Mouse (Mus musculus) gastrocnemius, postnatal 4 days (tissue): ENCODE measurements around the gene B4galt7. TPM values are rescaled to one million over a fixed set of nuclear protein-coding genes. Genes with fewer than 3 reads are reported as not detected.
"Not testable (repeated sequence)": the region's sequence is repeated elsewhere in the genome, so short reads cannot be mapped to it uniquely, and the experiment has no call there.

Experiments used
- DNase-seq, 2 experiments: peaks; one replicate each; pipeline ENCODE4 v3.0.0; 2021 to 2022; ENCODE audit warnings: low spot score in 2 of 2, mixed read lengths in 2 of 2
- long read RNA-seq, 2 experiments: library from polyadenylated mRNA; stranded (forward); transcript quantifications; one replicate each; pipeline ENCODE4 v2.0.0; 2021
- total RNA-seq, 2 experiments: library from RNA; stranded (reverse); gene quantifications; 2 replicates each; pipeline ENCODE4 v1.2.3; 2021

B4galt7 gene
- total RNA-seq: 10 to 100 TPM; 11.0 to 12.1 TPM
- long read RNA-seq, experiment 1, transcript B4galt7-201 (6 exons, 2,130 nt): major isoform, 19 of 25 reads
- long read RNA-seq, experiment 1, partial matches to known transcripts: 1 of 25 reads
- long read RNA-seq, experiment 1, other reads (novel, unspliced or antisense): 5 of 25 reads
- long read RNA-seq, experiment 2, transcript B4galt7-201 (6 exons, 2,130 nt): major isoform, 16 of 31 reads
- long read RNA-seq, experiment 2, partial matches to known transcripts: 2 of 31 reads
- long read RNA-seq, experiment 2, other reads (novel, unspliced or antisense): 13 of 31 reads

DNA sequence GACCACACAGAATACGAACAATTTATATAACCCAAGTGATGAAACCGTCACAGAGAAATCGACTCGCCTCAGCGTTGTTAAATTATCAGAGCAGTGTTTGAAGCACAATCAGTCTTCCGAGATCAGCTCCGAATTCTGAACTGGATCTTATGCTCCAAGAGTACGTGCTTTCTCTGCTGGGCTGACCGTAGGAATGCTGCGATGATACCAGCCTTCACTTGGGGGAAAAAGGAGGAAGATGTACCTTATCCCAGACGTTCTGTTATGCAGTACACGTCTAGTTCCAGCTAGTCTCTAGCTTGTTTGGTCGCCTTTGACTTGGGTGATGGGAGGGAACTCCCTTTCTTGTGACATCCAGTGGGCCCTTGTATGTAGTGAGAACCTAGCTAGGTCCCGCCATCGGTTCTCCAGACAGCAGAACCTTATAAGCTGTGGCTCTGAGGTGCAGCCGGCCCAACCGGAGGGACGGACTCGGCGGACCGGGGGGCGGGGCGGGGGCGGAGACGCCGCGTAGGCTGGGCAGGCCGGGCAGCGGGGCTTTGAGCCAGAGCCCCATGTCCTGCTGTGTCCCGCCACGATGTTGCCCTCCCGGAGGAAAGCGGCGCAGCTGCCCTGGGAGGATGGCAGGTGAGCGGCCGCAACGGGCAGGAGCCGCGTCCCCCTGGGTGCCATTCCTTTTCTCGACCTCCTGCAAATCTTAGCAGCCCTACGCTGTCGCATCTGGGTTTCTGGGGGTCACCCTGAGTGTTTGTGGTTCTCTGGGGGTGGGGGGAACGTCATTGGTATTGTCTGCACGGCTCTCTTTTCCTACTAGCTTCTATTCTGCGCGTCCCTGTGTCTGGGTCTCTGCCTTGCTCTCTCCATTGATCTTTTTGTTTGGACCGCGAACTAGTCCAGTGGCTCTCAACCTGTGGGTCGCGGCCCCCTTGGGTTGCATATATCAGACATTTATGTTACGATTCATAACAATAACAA is at the start of gene B4galt7:
B4galt7 (plus strand) TSS at position 331 of the 975 bp plus-strand sequence.
- peak; percentile 85 to 87 for DNase-seq

GRCm38 (mm10) chr13:55555921-55556320 is 43.8 kb upstream of the B4galt7 start:
- DNase-seq: no peak

GRCm38 (mm10) chr13:55557499-55557898 is 42.2 kb upstream of the B4galt7 start:
- no peak for DNase-seq

DNA sequence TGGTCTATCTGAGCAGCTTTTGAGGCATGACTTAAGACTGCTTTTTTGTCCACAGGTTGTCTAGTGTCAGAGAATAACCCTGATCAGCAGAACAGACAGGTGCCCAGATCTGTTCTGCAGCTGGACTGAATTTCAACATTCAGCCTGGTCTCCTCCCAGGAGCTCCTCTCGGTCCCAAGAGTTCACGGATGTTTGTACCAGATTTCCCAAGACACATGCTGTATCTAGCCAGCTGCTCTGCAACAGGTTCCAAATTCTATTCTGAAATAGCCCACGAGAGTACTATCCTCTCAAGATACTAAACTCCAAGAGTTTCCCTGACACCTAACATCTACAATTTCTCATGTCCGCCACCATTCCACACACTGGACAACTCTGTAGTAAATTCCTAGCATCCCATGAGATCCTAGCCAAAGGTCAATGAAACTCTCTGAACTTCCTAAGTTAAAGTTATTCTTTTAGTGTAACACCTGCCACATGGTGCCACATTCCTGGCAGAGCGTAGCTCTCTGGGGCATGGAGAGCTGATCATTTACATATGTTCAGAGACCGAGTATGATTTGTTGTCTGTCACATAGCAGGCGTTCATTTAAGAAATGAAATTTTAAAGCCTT is 36.3 kb upstream of the B4galt7 start:
- DNase-seq: no peak

DNA sequence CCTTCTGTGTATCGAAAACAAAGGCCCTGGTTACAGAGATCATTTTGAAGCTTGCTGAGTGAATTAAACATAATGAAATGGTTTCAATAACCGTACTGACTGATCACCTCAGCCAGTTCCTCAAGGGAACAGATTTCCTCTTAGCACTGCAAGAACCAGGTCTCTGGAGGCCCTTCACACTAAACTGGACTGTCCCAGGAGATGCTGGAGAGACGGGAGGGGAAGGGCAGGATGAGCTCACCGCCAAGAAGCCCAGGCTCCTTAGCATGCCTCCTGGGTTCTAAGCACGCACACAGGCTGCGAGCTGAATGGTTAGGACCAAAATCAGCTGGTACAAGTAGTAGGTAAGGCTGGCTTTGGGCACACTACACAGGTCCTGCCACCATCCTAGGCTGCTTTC is 32.7 kb upstream of the B4galt7 start:
- no peak for DNase-seq

DNA sequence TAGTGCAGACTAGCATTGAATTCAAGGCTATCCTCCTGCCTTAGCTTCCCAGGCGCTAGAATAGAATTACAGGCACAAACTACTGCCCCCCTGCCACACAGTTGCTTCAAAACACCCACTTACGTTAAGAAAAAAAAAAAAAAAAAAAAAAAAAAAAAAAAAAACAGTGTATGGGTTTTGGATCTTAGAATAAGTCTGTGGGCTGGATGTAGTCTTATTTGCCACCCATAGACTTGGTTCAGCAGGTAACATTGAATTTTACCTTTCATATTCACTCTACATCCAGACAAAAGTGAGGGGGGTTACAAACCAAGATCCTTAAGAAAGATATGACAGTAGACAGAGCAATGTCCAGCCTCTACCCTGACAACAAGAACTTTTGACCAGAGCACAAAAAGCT is 31.7 kb upstream of the B4galt7 start:
- DNase-seq: no peak

DNA sequence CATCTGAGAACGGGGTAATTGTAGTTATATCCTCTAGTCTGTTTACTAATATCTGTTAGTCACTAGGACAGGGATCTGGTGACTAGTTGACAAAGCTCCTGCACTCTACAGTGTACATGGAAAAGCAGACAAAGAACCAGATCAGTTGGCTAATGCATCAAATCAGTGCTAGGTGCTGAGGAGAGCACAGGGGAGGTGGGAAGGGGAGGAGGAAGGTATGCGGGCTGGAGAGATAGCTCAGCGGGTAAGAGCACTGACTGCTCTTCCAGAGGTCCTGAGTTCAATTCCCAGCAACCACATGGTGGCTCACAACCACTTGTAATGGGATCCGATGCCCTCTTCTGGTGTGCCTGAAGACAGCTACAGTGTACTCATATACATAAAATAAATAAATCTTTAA is 31.2 kb upstream of the B4galt7 start:
- not testable (repeated sequence) for DNase-seq

DNA sequence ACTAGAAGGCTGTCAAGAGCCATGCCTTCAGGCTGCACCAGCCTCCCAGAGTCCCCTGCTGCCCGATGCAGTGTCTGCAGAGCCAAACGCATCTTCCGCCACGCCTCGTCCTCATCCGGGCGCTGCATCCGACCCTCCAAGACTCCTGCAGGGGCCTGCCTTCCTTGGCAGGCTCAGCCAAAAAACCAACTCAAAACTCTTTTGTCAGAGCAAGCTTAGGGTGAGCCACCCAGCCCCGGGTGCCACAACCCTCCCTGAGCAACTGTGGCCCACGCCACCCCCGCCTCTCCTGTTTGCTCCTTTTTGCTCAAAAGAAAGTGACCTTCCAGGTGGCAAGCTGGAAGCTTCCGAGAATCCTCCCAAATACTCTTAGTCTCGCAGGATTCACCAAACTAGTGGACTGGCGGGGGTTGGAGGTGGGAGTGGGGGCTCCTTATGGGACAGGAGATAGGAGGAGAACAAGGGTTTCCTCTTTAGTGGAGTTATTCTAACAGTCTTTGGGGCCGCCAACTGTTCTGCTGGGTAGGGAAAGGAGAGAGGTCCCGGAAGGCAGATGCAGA is 29.9 kb upstream of the B4galt7 start:
- peak in 1 of 2 experiments; percentile 26 for DNase-seq

GRCm38 (mm10) chr13:55570286-55570973 is 29.3 kb upstream of the B4galt7 start:
- DNase-seq: peak; percentile 29 to 54

- peak; percentile 93 to 95 for DNase-seq
Measured at GRCm38 (mm10) chr13:55571027-55571751, 28.5 kb upstream of the B4galt7 start, which contains the start of gene Fam193b. Fam193b (minus strand) TSS chr13:55571120.

DNA sequence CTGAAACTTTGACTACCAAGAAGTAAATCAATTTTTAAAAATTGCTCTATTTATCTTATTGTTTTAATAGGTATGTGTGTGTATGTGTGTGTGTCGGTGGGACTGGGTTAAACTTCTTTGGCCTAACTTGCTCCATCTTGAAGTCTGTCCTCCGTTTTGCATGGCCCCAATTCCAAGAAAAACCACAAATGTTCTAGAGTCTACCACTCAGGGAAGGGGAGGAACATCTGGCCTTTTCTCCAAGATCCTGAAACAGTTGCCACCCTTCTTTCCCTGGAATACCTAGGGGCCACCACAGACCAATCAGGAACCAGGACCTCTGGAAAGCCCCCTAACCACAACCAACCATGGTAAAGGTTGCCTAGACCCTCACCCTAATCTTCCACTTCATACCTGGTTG is 27.7 kb upstream of the B4galt7 start:
- no peak for DNase-seq

DNA sequence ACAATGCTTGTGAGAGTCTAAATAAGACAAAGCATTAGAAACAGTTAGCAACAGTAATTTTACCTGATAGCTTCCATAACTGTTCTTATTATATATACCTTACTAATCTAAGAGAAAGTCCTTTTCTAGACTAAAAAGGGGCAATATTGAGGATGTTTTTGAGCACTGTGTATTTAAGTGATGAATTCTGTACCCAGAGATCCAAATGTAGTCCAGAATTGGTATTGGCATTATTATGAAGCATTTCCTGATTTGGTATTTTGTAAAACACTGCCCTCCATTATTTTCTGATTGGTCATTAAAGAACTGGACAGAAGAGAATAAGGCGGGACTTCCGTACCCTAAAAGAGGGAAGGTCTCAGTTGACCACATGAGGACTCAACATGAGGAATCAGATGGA is 26.3 kb upstream of the B4galt7 start, which contains the start of gene Tmed9:
Tmed9 (plus strand) TSS at position 301 of the 400 bp plus-strand sequence.
- DNase-seq: no peak

DNA sequence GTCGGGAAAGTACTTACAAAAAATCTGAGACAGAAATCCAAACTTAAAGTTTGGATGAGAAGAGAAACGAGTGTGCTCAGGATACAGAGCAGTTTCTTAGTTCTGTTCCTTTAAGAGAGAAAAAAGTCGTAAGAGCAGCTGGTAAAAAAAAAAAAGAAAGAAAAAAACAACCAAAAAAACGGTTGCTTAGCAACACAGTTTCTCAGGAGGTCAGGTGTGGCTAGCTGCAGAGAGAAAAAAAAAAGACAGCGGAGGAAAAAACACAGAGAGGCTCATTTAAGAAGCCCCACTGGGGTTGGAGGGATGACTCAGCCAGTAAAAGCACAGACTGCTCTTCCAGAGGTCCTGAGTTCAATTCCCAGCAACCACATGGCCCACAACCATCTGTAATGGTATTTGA is 25.4 kb upstream of the B4galt7 start:
- no peak for DNase-seq

DNA sequence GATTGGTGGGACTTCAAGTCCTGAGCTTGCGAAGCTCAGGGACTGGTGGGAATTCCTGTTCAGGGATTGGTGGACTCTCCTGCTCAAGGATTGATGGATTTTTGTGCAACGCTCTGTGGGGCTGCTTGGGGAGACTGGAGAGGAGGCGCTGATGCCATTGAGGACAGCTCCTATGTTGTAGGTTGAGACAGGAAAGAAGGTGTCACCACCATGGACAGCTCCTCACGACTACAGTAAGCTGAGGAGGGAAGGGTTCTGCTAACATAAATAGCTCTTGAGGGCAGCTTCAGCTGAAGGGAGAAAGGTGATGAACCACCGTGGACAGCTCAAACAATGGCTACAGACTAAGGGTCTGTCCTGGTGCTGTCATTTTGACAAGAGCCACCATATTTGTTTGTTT is 23.8 kb upstream of the B4galt7 start:
- DNase-seq: no peak

DNA sequence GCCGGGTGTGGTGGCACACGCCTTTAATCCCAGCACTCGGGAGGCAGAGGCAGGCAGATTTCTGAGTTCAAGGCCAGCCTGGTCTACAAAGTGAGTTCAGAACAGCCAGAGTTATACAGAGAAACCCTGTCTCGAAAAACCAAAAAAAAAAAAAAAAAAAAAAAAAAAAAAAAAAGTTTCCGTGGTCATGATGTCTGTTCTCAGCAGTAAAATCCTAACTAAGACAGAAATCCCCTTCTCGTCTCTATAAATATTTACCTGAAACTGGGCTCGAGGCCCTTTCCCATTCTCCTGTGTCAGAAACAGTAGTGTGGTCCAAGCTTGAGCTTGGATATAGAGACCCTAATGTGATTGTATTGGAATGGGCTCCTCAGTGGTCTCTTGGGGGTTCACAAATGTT is 22.8 kb upstream of the B4galt7 start:
- DNase-seq: not testable (repeated sequence)

DNA sequence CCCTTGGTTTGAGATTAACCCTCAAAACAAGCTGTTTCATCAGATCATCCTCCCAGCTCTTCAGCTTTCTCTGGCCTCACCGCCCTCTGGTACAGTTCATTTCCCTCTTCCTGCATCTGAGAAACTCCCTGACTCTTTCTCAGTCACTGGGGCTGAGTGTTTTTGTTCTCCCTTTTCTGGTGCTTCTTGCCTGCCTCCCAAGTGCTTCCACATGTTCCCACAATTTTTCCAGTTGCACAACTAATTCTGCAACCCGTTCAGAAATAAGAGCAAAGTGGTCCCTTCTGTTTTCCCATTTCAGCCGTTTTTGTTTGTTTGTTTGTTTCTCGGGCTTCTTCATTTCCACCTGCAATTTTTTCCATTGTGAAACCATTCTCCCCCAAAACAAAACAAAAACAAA is 21.6 kb upstream of the B4galt7 start:
- DNase-seq: no peak

DNA sequence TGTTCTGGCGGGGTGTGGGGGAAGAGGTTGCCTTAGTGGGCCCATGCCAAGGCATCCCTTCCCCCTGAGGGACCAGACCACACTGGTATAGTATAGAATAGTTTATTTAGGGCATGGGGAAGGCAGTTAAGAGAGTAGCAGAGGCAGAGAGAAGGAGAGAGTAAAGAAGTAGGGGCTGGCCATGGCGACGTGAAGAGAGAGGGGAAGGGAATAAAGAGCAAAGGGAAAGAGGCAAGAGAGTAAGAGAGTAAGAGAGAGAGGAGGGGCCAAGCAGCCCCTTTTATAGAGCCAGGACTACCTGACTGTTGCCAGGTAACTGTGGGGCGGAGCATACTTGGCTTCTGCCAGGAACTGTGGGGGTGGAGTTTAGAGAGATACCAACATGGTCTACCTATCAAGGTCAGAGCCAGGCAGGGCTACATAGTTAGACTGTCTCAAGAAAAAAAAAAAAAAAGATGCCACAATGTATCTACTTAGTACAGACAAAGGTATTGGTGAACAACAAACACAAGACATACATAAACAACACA is 7.7 kb upstream of the B4galt7 start:
- no peak for DNase-seq

DNA sequence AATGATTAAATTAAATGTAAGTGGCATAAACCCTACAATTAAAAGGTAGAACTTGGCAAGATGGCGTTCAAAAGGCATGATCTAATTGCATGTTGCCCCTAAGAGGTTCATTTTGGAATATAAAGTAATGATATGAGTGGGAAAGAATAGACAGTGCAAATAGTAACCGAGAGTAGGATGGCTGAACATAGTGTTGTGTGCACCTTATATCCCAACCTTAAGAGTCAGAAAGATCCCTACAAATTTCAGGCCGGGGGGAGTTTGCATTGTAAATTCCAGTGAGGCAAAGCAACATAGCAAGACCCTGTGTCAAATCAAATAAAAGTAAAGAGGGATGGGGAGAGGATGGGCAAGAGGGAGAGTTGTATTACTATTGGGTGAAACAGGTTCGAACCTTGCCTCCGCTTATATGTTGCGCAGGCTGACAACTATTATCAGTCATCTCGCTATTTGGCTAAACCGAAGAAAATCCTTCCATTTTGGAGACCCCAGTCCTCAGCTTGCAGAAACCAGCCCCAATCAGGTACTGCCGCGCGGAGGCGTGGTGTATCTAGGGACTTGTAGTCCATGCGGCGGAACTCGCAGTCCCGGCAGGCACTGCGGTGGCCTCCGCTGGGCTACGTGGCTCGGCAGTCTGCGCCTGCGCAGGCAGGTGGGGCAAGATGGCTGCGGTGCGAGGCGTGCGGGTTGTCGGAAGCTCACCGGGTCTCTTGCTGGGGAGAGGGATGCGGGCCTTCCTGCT is 7.0 kb upstream of the B4galt7 start:
- DNase-seq: peak; percentile 93 to 96

GRCm38 (mm10) chr13:55593254-55593747 is 6.4 kb upstream of the B4galt7 start:
- DNase-seq: no peak
